Mouse (Mus musculus): Measurements from ENCODE around the gene Ofcc1. TPM values are rescaled to one million over a fixed set of nuclear protein-coding genes. Genes with fewer than 3 reads are reported as not detected.

The Ofcc1 gene
- not detected in 2 replicates for polyA plus RNA-seq (2015; fragmentation: Nextera tagmentation; extraction: Ambion mirVana)

DNA sequence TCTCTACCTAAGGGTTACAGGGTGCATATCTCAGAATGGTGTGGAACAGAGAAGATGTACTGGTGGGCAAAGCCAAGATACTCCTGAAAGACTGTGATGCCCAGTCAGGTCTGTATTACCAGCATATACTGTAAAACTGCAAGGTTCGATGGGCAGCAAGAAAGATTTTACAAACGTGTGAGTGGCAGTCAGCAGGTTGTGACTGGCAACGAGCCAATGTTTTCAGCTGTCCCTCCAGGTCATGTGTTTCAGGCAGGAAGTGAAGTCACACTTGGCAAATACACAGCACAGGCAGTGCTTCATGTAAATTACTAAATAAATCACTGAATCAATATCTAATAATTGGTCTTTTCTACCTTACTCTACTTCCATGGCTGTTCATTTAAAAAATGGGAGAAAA lies at the start of gene Ofcc1:
Ofcc1 (minus strand) TSS at position 163 of the 400 bp plus-strand sequence.
- WGBS = 73% methylated on average over 3 of the region's 3 CpGs
- no peaks in the 10 kb centered on the region for H3K36me3 ChIP-seq

DNA sequence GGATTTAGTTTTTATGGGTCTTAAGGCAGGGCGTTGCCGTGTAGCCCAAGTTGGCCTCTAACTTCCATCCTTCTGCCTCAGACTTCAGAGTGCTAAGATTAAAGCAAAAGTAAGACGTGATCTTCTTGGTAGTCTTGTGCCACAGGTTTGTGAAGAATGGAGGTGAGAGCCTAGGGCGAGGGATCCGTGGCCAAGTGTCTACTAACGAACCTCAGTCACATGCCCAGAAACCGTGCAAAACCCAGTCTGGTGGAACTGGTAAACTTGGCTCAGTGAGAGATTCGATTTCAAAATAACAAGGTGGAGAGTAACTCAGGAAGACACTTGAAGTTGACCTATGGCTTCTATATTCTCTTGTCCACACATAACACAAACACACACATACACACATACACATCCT lies 28.9 kb upstream of the Ofcc1 start:
- Histone ChIP-seq H3K4me2 (replicated peaks) (no peak overlapping the region), H3K9ac (replicated peaks) (no peak overlapping the region), H3K4me1 (replicated peaks) (no peaks in the 10 kb centered on the region), H3K27ac (no peak overlapping the region), H3K36me3 (no peaks in the 10 kb centered on the region), H3K9me3 (no peaks in the 10 kb centered on the region), H3K27me3 (no peaks in the 10 kb centered on the region), H3K4me3 (replicated peaks) (no peak overlapping the region)
- WGBS = 95% methylated on average over 8 of the region's 8 CpGs
- no peak for ATAC-seq

More for the DNA sequence above, at the start of gene Ofcc1:
- ATAC-seq = no peak
- Histone ChIP-seq H3K4me1 (replicated peaks) (no peaks in the 10 kb centered on the region), H3K27me3 (no peaks in the 10 kb centered on the region), H3K9ac (replicated peaks) (no peak within 1 kb of the TSS), H3K4me3 (replicated peaks) (no peak within 1 kb of the TSS), H3K4me2 (replicated peaks) (no peak within 1 kb of the TSS), H3K9me3 (no peaks in the 10 kb centered on the region), H3K27ac (no peak within 1 kb of the TSS)

DNA sequence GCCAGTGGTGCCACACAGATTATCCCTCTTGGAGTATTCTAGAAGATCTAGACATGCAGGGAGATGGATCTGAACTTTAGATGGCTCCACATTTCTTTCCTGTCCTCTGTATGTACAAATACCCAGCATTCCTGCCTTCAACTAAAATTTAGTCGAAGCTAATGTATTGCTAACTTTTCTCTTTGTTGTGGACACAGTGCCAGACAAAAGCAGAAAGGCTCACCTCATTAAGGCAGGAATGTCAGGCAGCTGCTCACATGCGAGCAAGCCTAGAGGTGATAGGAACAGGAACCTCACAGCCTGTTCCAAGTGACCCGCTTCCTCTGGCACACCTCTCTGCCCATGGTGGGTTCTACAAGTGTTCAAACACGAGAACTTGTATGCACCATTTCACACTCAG lies 26.2 kb upstream of the Ofcc1 start:
- Histone ChIP-seq H3K9me3 (no peaks in the 10 kb centered on the region), H3K27me3 (no peaks in the 10 kb centered on the region), H3K9ac (replicated peaks) (no peak overlapping the region), H3K36me3 (no peaks in the 10 kb centered on the region), H3K4me3 (replicated peaks) (no peak overlapping the region), H3K4me2 (replicated peaks) (no peak overlapping the region), H3K27ac (no peak overlapping the region), H3K4me1 (replicated peaks) (no peaks in the 10 kb centered on the region)
- no peak for ATAC-seq
- WGBS = 64% methylated on average over 4 of the region's 4 CpGs

DNA sequence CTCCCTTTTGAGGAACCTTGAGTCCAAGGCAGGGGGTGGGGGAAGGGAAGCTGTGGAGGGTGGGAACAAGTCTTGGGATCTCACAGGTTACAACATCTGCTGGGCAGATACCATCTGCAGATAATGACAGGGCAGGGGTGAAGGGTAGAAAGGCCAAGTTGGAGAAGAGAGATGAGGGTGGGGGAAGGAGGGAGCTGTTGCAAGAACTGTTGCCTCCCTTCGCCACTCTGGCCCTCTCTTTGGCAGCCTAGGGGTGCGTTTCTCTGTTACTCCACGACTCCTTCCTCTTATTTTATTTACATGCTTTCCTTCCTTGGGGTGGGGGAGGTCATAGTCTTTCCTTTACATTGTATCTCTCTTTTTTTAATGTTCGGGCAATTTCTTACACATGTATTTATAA lies 23.7 kb upstream of the Ofcc1 start:
- ATAC-seq = no peak

DNA sequence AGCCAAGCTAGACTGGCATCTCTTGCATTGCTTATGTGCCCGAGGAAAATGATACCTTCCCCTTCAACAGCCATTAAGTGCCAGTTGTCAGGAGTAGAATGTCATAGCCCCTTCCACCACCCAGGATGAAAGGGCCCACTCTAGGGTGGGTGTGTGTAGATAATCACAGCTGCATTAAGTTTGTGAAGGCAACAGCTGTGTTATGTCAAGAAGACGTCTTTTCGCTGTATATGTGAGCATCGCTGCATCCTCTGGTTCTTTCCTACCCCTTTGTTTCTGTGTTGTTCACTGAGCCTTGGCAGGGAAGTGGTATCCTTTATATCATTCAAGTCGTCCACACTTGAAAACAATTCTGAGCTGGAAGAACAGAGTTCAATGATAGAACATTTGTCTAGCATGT lies 15.5 kb upstream of the Ofcc1 start:
- 72% methylated on average over 5 of the region's 5 CpGs for WGBS
- Histone ChIP-seq H3K4me1 (replicated peaks) (no peaks in the 10 kb centered on the region), H3K27me3 (no peaks in the 10 kb centered on the region), H3K9ac (replicated peaks) (no peak overlapping the region), H3K36me3 (no peaks in the 10 kb centered on the region), H3K9me3 (peaks cover 1% of the 10 kb centered on the region; the same call in 1 of the 2 replicates), H3K4me2 (replicated peaks) (no peak overlapping the region), H3K27ac (no peak overlapping the region), H3K4me3 (replicated peaks) (no peak overlapping the region)
- ATAC-seq = no peak

More for the DNA sequence above, 23.7 kb upstream of the Ofcc1 start:
- no peak overlapping the region for H3K27ac ChIP-seq
- H3K9ac ChIP-seq (replicated peaks) = no peak overlapping the region
- 85% methylated on average over 4 of the region's 4 CpGs for WGBS
- H3K4me2 ChIP-seq (replicated peaks) = no peak overlapping the region
- H3K9me3 ChIP-seq = no peaks in the 10 kb centered on the region
- no peaks in the 10 kb centered on the region for H3K27me3 ChIP-seq
- H3K36me3 ChIP-seq = no peaks in the 10 kb centered on the region
- H3K4me1 ChIP-seq (replicated peaks) = no peaks in the 10 kb centered on the region
- no peak overlapping the region for H3K4me3 ChIP-seq (replicated peaks)

DNA sequence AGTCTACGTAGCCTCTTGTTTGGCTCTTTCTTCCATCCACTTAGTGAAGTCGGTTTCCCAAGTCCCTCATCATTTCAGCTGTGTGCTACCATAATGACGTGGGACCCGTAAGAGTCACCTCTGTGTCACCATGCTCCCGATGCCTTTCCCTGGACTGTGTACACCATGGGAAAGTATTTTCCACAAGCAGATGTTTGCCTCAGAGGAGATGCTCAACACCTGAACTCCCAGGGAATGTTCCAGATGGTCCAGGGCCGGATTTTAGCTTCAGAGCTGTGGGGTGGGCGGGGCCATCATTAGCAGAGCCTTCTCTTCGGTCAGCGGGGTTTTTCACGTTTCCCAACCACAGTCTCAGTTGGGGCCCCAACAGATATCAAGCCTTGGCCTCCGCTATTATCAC lies 5.5 kb upstream of the Ofcc1 start:
- Histone ChIP-seq H3K36me3 (no peaks in the 10 kb centered on the region), H3K27ac (no peak overlapping the region), H3K4me3 (replicated peaks) (no peak overlapping the region), H3K4me1 (replicated peaks) (no peaks in the 10 kb centered on the region), H3K4me2 (replicated peaks) (no peak overlapping the region), H3K9me3 (peaks cover 2% of the 10 kb centered on the region; the same call in 1 of the 2 replicates), H3K27me3 (no peaks in the 10 kb centered on the region), H3K9ac (replicated peaks) (no peak overlapping the region)
- 89% methylated on average over 11 of the region's 11 CpGs for WGBS
- no peak for ATAC-seq

DNA sequence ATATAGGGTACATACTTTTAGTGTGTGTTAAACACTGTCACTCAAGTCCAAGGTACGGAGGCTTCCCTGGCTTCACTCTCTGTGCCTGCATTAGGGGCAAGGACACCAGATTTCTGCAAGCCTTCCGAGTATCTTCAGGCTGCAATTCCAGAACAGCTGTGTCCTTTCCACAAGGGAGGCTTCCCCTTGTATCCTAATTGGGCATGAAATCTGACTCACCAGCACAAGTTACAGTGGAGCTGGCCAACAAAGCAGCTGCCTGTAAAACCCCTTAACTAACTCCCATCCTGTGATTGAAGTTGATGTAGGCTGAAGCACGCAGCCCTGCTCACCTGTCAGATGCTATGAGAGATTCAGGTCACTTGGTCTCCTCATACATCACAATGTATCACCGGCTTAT lies 3.6 kb upstream of the Ofcc1 start:
- Histone ChIP-seq H3K4me1 (replicated peaks) (no peaks in the 10 kb centered on the region), H3K9me3 (no peaks in the 10 kb centered on the region), H3K36me3 (no peaks in the 10 kb centered on the region), H3K9ac (replicated peaks) (no peak overlapping the region), H3K4me2 (replicated peaks) (no peak overlapping the region), H3K4me3 (replicated peaks) (no peak overlapping the region), H3K27me3 (no peaks in the 10 kb centered on the region), H3K27ac (no peak overlapping the region)
- WGBS = 70% methylated on average over 4 of the region's 4 CpGs
- no peak for ATAC-seq

DNA sequence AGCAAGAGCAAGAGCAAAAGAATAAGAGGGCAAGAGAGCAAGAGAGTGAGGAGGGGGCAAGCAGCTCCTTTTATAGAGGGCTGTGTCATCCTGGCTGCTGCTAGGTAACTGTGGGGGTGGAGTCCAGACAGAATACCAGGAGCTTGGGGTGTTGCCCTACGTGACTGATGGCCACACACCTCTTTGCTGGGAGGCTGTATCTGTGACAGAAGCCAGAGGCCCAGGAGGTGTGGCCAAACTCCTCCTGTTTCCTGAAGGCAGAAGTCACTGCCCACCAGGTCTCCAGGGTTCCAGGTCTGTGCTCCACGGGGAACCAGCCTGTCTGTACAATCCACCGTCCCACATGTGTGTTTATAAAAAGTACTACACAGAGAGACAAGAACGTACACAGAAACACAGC lies 558 bp downstream of the Ofcc1 start:
- WGBS = 57% methylated on average over 4 of the region's 4 CpGs
- Histone ChIP-seq H3K4me3 (replicated peaks) (no peak overlapping the region), H3K36me3 (no peaks in the 10 kb centered on the region), H3K9me3 (no peaks in the 10 kb centered on the region), H3K27me3 (no peaks in the 10 kb centered on the region), H3K9ac (replicated peaks) (no peak overlapping the region), H3K4me2 (replicated peaks) (no peak overlapping the region), H3K4me1 (replicated peaks) (no peaks in the 10 kb centered on the region), H3K27ac (no peak overlapping the region)
- no peak for ATAC-seq

DNA sequence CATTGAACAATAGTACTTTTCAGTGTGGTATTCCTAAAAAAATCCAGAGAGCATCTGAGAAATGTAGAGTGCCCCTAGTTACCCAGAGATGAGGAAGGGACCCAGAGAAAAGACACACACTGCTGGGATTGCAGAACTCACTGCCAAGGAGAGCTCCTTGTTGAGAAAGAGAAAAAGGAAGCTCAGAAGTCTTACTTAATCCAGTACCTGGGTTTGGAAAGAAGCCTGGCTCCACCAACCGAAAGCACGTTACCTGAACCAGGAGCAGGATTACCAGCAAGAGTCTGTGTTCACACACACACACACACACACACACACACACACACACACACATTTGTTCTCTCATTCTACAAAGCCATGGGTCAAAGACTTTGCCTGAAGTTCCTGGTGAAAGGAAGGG lies 14.2 kb downstream of the Ofcc1 start:
- Histone ChIP-seq H3K4me3 (replicated peaks) (no peak overlapping the region), H3K4me2 (replicated peaks) (no peak overlapping the region), H3K9me3 (no peaks in the 10 kb centered on the region), H3K27me3 (no peaks in the 10 kb centered on the region), H3K9ac (replicated peaks) (no peak overlapping the region), H3K36me3 (no peaks in the 10 kb centered on the region), H3K27ac (no peak overlapping the region), H3K4me1 (replicated peaks) (no peaks in the 10 kb centered on the region)
- 94% methylated on average over 2 of the region's 2 CpGs for WGBS
- no peak for ATAC-seq

DNA sequence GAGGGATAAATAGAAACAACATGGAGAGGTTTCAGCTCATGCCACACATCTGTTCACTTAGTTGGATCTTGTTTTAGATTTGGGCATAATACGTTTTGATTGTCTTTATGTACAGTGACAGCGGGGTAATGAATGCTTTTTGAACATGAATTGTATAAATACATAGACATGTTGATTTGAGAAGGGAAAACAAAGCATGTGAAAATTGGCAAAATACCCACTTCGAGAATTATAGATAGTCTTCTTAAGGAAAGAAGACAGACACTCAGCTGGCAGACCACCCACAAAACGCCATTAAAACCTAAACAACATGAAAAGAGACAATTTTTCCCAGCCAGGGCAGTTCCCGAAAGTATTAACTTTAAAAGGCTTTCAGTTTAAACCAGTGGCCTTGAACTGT lies 37.9 kb downstream of the Ofcc1 start:
- H3K4me1 ChIP-seq (replicated peaks) = no peaks in the 10 kb centered on the region
- H3K36me3 ChIP-seq = no peaks in the 10 kb centered on the region
- no peak overlapping the region for H3K4me3 ChIP-seq (replicated peaks)
- H3K9me3 ChIP-seq = no peaks in the 10 kb centered on the region
- WGBS = 83% methylated on average over 5 of the region's 5 CpGs
- no peak overlapping the region for H3K27ac ChIP-seq
- H3K27me3 ChIP-seq = no peaks in the 10 kb centered on the region
- H3K4me2 ChIP-seq (replicated peaks) = no peak overlapping the region
- H3K9ac ChIP-seq (replicated peaks) = no peak overlapping the region
- no peak for ATAC-seq

DNA sequence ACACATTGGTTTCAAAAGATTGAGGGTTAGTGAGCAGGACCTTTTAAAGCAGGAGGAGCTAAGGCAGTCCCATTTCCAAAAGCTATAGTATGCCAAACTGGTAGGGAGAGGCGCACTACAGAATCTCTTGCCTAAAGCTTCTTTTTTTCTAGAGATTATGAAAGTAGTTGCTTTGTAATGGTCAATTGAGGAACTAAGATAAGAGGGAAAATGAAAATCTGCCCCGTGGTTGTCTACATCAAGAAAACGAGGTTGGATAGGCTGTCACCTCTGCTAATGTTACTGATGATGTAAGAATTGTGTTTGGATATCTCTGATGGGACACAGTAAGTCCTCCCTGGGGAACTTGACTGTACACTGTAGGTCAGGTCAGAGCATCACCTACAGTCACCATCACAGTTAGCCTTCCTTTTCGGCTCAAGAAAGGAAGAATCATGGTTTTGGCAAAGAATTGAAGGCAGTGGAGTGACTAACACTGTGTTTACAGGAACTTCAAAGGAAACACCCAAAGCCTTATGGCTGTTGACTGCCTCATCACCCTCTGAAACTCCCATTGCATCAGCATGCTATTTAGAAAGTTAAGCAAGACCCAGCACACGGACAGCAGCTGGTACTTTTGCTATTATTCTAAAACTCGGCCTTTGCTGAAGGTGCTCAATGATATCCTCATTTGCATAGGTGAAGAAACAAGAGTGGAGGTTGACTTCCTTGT lies 40.3 kb downstream of the Ofcc1 start:
- Histone ChIP-seq H3K4me3 (replicated peaks) (no peak overlapping the region), H3K4me1 (replicated peaks) (no peaks in the 10 kb centered on the region), H3K4me2 (replicated peaks) (no peak overlapping the region), H3K27me3 (no peaks in the 10 kb centered on the region), H3K9ac (replicated peaks) (no peak overlapping the region), H3K27ac (no peak overlapping the region), H3K9me3 (no peaks in the 10 kb centered on the region), H3K36me3 (no peaks in the 10 kb centered on the region)
- ATAC-seq = no peak
- WGBS = 88% methylated on average over 6 of the region's 6 CpGs

DNA sequence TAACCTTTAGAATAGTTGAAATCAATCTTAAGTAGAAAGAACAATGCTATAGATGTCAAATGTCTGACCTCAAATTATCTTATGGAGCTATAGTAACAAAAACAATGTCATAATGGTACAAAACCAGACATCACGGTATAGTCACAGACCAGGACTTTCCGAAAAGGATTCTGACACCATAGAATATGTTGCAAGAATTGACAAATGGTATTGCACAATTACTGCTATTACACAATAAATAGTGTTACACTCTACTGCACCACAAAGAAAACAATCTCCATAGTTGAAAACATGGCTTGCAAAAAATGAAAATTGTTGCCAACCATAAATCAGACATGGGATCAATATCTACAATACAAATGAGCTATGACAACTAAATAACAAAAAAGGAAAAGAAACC lies 43.5 kb downstream of the Ofcc1 start:
- Histone ChIP-seq H3K9ac (replicated peaks) (no peak overlapping the region), H3K4me2 (replicated peaks) (no peak overlapping the region), H3K36me3 (no peaks in the 10 kb centered on the region), H3K27me3 (no peaks in the 10 kb centered on the region), H3K9me3 (no peaks in the 10 kb centered on the region), H3K4me3 (replicated peaks) (no peak overlapping the region), H3K4me1 (replicated peaks) (no peaks in the 10 kb centered on the region), H3K27ac (no peak overlapping the region)
- WGBS = 90% methylated on average over 2 of the region's 2 CpGs
- no peak for ATAC-seq

DNA sequence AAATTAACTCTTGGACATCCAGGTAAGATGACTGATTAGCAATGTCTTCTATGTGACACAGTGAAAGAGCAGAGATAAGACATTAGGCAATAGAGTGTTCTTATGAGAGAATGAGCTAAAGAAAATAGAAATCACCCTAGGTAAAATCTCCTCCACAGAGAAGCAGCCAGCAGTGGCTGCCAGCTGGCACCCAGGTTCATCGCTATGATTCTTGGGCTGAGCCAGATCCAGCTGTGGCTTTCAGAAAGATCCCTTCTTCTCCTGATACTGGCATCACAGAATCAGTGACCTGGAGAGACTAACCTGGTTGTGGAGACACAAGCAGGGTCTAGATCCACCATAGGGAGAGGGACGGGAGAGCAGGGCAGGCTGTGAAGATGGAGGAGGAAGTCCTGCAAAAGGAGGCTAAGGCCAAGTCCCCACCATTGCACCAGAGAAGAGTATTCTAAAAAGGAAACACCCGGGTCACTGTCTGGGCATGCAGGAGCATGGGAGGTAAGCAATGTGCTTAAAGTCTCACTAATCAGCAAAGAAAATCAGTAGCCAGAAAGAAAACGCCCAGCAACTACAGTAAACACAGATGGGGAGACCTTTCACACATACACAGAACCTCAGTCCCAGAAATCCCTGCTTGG lies 46.0 kb downstream of the Ofcc1 start:
- H3K9me3 ChIP-seq = no peaks in the 10 kb centered on the region
- H3K4me3 ChIP-seq (replicated peaks) = no peak overlapping the region
- H3K36me3 ChIP-seq = no peaks in the 10 kb centered on the region
- no peak overlapping the region for H3K27ac ChIP-seq
- ATAC-seq = no peak
- 90% methylated on average over 4 of the region's 4 CpGs for WGBS
- no peak overlapping the region for H3K9ac ChIP-seq (replicated peaks)
- no peaks in the 10 kb centered on the region for H3K4me1 ChIP-seq (replicated peaks)
- no peaks in the 10 kb centered on the region for H3K27me3 ChIP-seq
- H3K4me2 ChIP-seq (replicated peaks) = no peak overlapping the region
